Mouse (Mus musculus) lung, postnatal 0 days (tissue): Measurements from ENCODE around the gene Tmem144.

Experiments
- CTCF ChIP-seq: IDR thresholded peaks from 2 replicates; pipeline ENCODE4 v1.5.1; 2016; ENCODE audit warnings: antibody characterized with exemption, mild to moderate bottlenecking
- EP300 ChIP-seq: IDR thresholded peaks from 2 replicates; pipeline ENCODE4 v1.6.1; 2016; ENCODE audit warnings: antibody characterized with exemption, mild to moderate bottlenecking, control low read depth

- no peak for TF ChIP-seq EP300
- no peak for TF ChIP-seq CTCF
Observed at GRCm38 (mm10) chr3:79783630-79784361, 68.8 kb downstream of the Tmem144 start.
